Mouse (Mus musculus): ENCODE measurements around the gene Defa30.
"Not testable (repeated sequence)": the region's sequence is repeated elsewhere in the genome, so short reads cannot be mapped to it uniquely, and the experiment has no call there.

DNA sequence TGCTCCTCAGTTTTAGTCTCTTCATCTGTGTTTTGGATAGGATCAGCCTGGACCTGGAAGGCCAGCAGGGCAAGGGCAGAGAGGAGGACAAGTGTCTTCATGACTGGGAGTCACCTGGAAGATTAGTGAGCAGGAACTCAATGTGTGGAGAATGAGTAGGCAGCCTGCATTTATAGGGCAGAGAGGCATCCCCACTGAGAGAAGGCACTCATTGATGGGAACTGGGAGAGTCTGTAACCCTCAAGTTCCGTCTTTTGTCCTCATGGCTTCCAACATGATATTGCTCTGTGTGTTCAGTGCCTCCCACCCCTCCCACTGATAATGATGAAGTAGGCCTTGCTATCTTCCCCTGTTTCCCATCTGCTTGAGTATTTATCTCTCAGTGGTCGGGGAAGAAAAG is 38.5 kb upstream of the Defa30 start, which contains the start of gene Gm14851:
- not testable (repeated sequence) for TF ChIP-seq CTCF (conservative IDR thresholded peaks at IDR 0.05; ENCODE audit: insufficient read depth, insufficient read length, low read depth, low read length); POLR2A (IDR thresholded peaks at IDR 0.05; ENCODE audit: low read depth, low read length)

Measured in kidney, adult 2 months (tissue).